Mouse (Mus musculus): ENCODE data around the gene Bco1. TPM values are rescaled to one million over a fixed set of nuclear protein-coding genes. Genes with fewer than 3 reads are reported as not detected.

Bco1 gene
- polyA plus RNA-seq, 1 experiment, result 0.07 TPM

- no peak overlapping the region for H3K4me3 ChIP-seq (replicated peaks; ENCODE audit: insufficient read depth, low read depth, low read length)
- DNase-seq, result no peak
- no peaks in the 10 kb centered on the region for H3K4me1 ChIP-seq (ENCODE audit: control insufficient read depth, insufficient read depth, low read length)
- no peak overlapping the region for H3K27ac ChIP-seq (ENCODE audit: insufficient read depth, low read length)
- TF ChIP-seq POLR2A (IDR thresholded peaks at IDR 0.05; ENCODE audit: borderline replicate concordance, insufficient read depth, low read length), result no peak
- TF ChIP-seq CTCF (IDR thresholded peaks at IDR 0.05; ENCODE audit: borderline replicate concordance, insufficient read depth, low read depth, low read length), result no peak
- WGBS, result 85% methylated on average over 8 of the region's 8 CpGs
- no peaks in the 10 kb centered on the region for H3K27me3 ChIP-seq (ENCODE audit: control insufficient read depth, insufficient read depth, low read length)
These were observed 31.4 kb downstream of the Bco1 start for GRCm38 (mm10) chr8:117127063-117127462.

GRCm38 (mm10) chr8:117133702-117134101, 38.0 kb downstream of the Bco1 start:
- Histone ChIP-seq H3K27me3 (ENCODE audit: control insufficient read depth, insufficient read depth, low read length) (no peaks in the 10 kb centered on the region), H3K4me3 (replicated peaks; ENCODE audit: insufficient read depth, low read depth, low read length) (no peak overlapping the region), H3K27ac (ENCODE audit: insufficient read depth, low read length) (no peak overlapping the region), H3K4me1 (ENCODE audit: control insufficient read depth, insufficient read depth, low read length) (no peaks in the 10 kb centered on the region)
- 86% methylated on average over 3 of the region's 3 CpGs for WGBS
- TF ChIP-seq CTCF (IDR thresholded peaks at IDR 0.05; ENCODE audit: borderline replicate concordance, insufficient read depth, low read depth, low read length) (no peak), POLR2A (IDR thresholded peaks at IDR 0.05; ENCODE audit: borderline replicate concordance, insufficient read depth, low read length) (no peak)
- DNase-seq, result no peak

GRCm38 (mm10) chr8:117136351-117136750, 40.7 kb downstream of the Bco1 start:
- no peaks in the 10 kb centered on the region for H3K4me1 ChIP-seq (ENCODE audit: control insufficient read depth, insufficient read depth, low read length)
- H3K27ac ChIP-seq (ENCODE audit: insufficient read depth, low read length), result no peak overlapping the region
- no peak overlapping the region for H3K4me3 ChIP-seq (replicated peaks; ENCODE audit: insufficient read depth, low read depth, low read length)
- TF ChIP-seq CTCF (IDR thresholded peaks at IDR 0.05; ENCODE audit: borderline replicate concordance, insufficient read depth, low read depth, low read length) (no peak), POLR2A (IDR thresholded peaks at IDR 0.05; ENCODE audit: borderline replicate concordance, insufficient read depth, low read length) (no peak)
- 17% methylated on average over 4 of the region's 4 CpGs for WGBS
- DNase-seq, result no peak
- H3K27me3 ChIP-seq (ENCODE audit: control insufficient read depth, insufficient read depth, low read length), result no peaks in the 10 kb centered on the region

GRCm38 (mm10) chr8:117136763-117137162, 41.1 kb downstream of the Bco1 start:
- Histone ChIP-seq H3K27me3 (ENCODE audit: control insufficient read depth, insufficient read depth, low read length) (no peaks in the 10 kb centered on the region), H3K4me1 (ENCODE audit: control insufficient read depth, insufficient read depth, low read length) (no peaks in the 10 kb centered on the region), H3K4me3 (replicated peaks; ENCODE audit: insufficient read depth, low read depth, low read length) (no peak overlapping the region), H3K27ac (ENCODE audit: insufficient read depth, low read length) (no peak overlapping the region)
- TF ChIP-seq CTCF (IDR thresholded peaks at IDR 0.05; ENCODE audit: borderline replicate concordance, insufficient read depth, low read depth, low read length) (no peak), POLR2A (IDR thresholded peaks at IDR 0.05; ENCODE audit: borderline replicate concordance, insufficient read depth, low read length) (no peak)
- no peak for DNase-seq
- WGBS, result 58% methylated on average over 2 of the region's 2 CpGs

- H3K27me3 ChIP-seq (ENCODE audit: control insufficient read depth, insufficient read depth, low read length), result no peaks in the 10 kb centered on the region
- DNase-seq, result no peak
- TF ChIP-seq CTCF (IDR thresholded peaks at IDR 0.05; ENCODE audit: borderline replicate concordance, insufficient read depth, low read depth, low read length) (no peak), POLR2A (IDR thresholded peaks at IDR 0.05; ENCODE audit: borderline replicate concordance, insufficient read depth, low read length) (no peak)
- H3K27ac ChIP-seq (ENCODE audit: insufficient read depth, low read length), result no peak overlapping the region
- 76% methylated on average over 11 of the region's 11 CpGs for WGBS
- H3K4me3 ChIP-seq (replicated peaks; ENCODE audit: insufficient read depth, low read depth, low read length), result no peak overlapping the region
- no peaks in the 10 kb centered on the region for H3K4me1 ChIP-seq (ENCODE audit: control insufficient read depth, insufficient read depth, low read length)
These were observed 41.7 kb downstream of the Bco1 start for GRCm38 (mm10) chr8:117137357-117137756.

- Histone ChIP-seq H3K4me3 (replicated peaks; ENCODE audit: insufficient read depth, low read depth, low read length) (no peak overlapping the region), H3K4me1 (ENCODE audit: control insufficient read depth, insufficient read depth, low read length) (no peaks in the 10 kb centered on the region), H3K27ac (ENCODE audit: insufficient read depth, low read length) (no peak overlapping the region), H3K27me3 (ENCODE audit: control insufficient read depth, insufficient read depth, low read length) (no peaks in the 10 kb centered on the region)
- 95% methylated on average over 6 of the region's 6 CpGs for WGBS
- DNase-seq, result no peak
- no peak for TF ChIP-seq POLR2A (IDR thresholded peaks at IDR 0.05; ENCODE audit: borderline replicate concordance, insufficient read depth, low read length)
- 0 out of 2 replicates have a peak, but pooled peaks have one; percentile 13 for TF ChIP-seq CTCF (IDR thresholded peaks at IDR 0.05; ENCODE audit: borderline replicate concordance, insufficient read depth, low read depth, low read length)
These were observed 52.9 kb downstream of the Bco1 start for GRCm38 (mm10) chr8:117148520-117148919.

GRCm38 (mm10) chr8:117156149-117156548, 60.5 kb downstream of the Bco1 start:
- H3K27me3 ChIP-seq (ENCODE audit: control insufficient read depth, insufficient read depth, low read length), result no peaks in the 10 kb centered on the region
- H3K4me3 ChIP-seq (replicated peaks; ENCODE audit: insufficient read depth, low read depth, low read length), result no peak overlapping the region
- WGBS, result 88% methylated on average over 4 of the region's 4 CpGs
- H3K27ac ChIP-seq (ENCODE audit: insufficient read depth, low read length), result no peak overlapping the region
- no peak for TF ChIP-seq POLR2A (IDR thresholded peaks at IDR 0.05; ENCODE audit: borderline replicate concordance, insufficient read depth, low read length)
- TF ChIP-seq CTCF (IDR thresholded peaks at IDR 0.05; ENCODE audit: borderline replicate concordance, insufficient read depth, low read depth, low read length), result no peak
- no peak for DNase-seq
- H3K4me1 ChIP-seq (ENCODE audit: control insufficient read depth, insufficient read depth, low read length), result peaks cover 11% of the 10 kb centered on the region; the same call in 1 of the 2 replicates

GRCm38 (mm10) chr8:117156866-117157768, 61.5 kb downstream of the Bco1 start:
- WGBS, result 10% methylated on average over 33 of the region's 33 CpGs

More at GRCm38 (mm10) chr8:117156866-117157768, 61.5 kb downstream of the Bco1 start:
- peaks cover 11% of the 10 kb centered on the region; the same call in 1 of the 2 replicates for H3K4me1 ChIP-seq (ENCODE audit: control insufficient read depth, insufficient read depth, low read length)
- H3K4me3 ChIP-seq (replicated peaks; ENCODE audit: insufficient read depth, low read depth, low read length), result peak overlapping the region; percentile 70
- H3K27ac ChIP-seq (ENCODE audit: insufficient read depth, low read length), result peak overlapping the region; percentile 1; the same call in 1 of the 2 replicates
- TF ChIP-seq CTCF (IDR thresholded peaks at IDR 0.05; ENCODE audit: borderline replicate concordance, insufficient read depth, low read depth, low read length) (no peak), POLR2A (IDR thresholded peaks at IDR 0.05; ENCODE audit: borderline replicate concordance, insufficient read depth, low read length) (no peak)
- peak in 1 of 2 experiments; percentile 13 for DNase-seq
- H3K27me3 ChIP-seq (ENCODE audit: control insufficient read depth, insufficient read depth, low read length), result no peaks in the 10 kb centered on the region
